Mouse (Mus musculus): ENCODE data around the gene Pdk1. TPM values are rescaled to one million over a fixed set of nuclear protein-coding genes. Genes with fewer than 3 reads are reported as not detected.

The Pdk1 gene
- total RNA-seq, 2 experiments from 2014 or later: 30.1 to 30.8 TPM

DNA sequence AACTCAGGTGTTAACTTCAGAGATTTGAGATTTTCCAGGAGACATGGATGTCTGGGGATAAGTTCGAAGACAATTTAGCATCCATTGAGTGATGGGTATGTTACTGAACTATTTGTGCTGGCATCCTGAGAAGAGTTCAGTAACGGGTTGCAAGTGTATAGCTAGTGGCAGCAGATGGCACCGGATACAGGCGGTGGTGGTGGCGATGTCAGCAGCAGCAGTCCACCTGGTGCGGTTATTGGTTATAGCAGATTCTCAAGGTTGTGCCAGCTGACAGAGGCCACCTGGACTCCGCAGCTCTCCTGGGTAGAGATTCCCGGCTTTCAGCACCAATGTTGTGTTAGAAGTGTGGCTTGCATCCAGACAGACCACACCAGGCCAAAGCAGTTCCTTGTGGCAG, 61.0 kb downstream of the Pdk1 start:
- intact Hi-C loops (cut with DNase I): no loop called here
- DNase-seq: no peak

DNA sequence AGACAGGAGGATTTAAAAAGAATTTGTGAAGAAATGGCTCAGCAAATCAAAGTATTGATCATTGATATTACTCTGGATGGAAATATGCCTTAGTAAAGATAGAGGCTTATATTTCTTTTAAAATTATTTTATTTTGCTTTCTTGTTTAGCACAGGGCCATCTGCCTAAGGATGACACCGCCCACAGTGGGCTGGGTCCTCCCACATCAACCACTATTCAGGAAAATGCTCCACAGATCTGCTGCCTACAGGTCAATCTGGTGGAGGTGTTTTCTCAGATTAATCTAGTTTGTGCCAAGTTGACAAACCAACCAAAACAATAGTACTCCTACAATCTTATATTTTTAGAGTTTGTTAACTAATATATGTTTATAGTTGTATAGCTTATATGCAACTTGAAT, 63.7 kb downstream of the Pdk1 start:
- no peak for DNase-seq
- intact Hi-C loops (cut with DNase I): no loop called here

DNA sequence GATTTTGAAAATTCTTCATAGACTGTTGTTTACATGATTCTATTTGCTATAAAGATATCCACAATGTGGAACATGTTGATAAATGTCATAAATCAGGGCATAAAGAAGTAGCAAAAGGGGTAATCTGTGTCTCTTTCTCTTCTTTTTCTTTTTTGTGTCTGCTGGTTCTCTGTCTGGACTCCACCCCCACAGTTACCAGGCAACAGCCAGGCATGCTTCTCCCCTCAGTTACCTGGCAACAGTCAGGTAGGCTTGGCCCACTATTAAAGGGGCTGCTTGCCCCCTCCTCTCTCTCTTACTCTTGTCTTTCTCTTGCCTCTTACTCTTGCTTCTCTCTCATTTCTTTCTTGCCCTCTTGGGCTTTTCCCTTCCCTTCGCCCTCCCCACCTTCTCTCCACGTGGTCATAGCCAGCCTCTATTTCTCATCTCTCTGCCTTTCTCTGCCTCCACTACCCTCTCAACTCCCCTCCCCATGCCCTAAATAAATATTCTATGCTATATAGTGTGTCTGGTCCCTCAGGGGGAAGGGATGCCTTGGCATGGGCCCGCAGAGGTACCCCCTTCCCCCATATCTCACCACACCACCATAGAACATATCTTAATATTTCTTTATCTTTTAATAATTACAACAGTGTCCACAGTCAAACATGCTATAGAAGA, 64.8 kb downstream of the Pdk1 start:
- no peak for DNase-seq
- intact Hi-C loops (cut with DNase I): no loop called here

DNA sequence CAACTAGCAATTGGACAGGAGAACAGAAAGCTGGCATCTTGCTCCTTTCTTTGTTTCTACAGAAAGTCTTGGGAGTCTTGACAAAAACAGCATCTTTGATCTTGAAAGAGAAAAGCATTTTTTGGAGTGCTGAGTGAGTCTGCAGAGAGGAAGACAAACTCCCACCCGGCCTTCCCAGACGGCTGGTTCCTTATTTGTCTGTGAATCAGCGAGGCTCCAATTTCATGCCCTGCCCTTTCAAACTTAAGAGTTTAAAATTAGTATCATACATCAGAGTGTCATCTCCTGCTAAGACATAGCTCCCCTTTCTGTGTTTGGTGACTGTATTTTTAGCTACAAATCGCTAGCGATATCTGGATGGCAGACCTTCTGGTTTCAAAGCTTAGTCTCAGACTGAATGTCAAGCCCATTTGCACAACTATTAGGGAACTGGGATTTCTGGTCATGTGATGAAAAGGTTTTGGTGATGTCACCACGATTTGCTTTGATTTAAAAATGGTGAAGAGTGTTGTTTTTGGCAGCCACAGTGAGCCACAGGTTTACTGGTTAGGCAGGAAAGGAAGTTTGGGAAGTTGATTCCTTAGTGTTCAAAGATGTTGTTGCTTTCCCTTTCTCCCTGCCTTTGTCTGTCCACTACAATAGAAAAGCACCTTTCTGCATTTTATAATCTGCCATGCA, 65.8 kb downstream of the Pdk1 start:
- intact Hi-C loops (cut with DNase I): no loop called here
- DNase-seq: no peak

DNA sequence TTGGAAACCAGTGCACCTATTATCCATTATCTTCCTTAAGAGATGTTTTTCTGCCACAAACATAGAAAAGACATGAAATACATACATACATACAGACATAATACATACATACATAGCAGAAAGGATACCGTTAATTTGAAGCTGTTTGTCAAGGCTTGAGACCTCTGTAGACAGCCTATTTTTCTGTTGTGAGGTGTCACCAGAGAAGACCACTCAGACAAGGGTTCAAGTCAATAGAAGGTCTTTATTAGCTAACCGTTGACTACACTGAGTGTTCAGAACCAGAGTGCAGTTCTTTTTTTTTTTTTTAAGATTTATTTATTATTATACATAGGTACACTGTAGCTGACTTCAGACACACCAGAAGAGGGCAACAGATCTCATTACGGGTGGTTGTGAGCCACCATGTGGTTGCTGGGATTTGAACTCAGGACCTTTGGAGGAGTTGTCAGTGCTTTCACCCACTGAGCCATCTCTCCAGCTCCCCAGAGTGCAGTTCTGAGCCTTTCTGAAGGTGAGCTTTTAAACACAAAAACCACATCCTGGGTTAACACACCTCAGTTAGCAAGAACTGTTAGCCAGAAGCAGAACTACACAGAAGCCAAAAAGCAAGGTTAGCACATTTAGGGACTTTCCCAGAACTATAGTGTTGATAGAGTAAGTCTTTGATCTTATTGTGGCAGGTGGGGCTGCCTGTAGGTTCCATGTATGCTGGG, 68.1 kb downstream of the Pdk1 start:
- no peak for DNase-seq
- intact Hi-C loops (cut with DNase I): no loop called here

DNA sequence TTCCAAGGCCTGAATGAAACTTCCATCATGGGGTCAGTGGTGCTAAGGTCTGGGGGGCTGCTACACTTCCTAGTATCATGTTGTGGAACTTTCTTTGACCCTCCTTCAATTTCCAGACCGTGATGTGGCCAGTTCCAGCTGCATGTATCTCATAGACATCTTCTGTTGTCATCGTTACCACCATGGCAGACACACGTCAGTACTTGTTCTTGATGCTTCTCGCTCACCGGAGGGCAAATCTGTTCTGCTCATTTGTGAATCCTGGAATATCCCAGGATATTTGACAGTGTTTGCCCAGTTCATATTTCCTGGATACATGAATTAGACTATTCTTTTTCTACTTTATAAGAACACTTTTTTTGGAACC, 68.7 kb downstream of the Pdk1 start:
- intact Hi-C loops (cut with DNase I): no loop called here

GRCm38 (mm10) chr2:71951212-71951611, 78.2 kb downstream of the Pdk1 start:
- intact Hi-C loops (cut with DNase I): no loop called here
- no peak for DNase-seq

More for the DNA sequence above, 68.7 kb downstream of the Pdk1 start:
- no peak for DNase-seq

Other genes starting within 250 kb of the Pdk1 start
- 10 to 100 TPM; 27.3 to 32.0 TPM for gene Itga6, start 127.6 kb upstream of the Pdk1 start, total RNA-seq (2021)
- gene Rapgef4, start 108.0 kb downstream of the Pdk1 start, total RNA-seq (2021): 10 to 100 TPM; 85.4 to 88.9 TPM